Mouse (Mus musculus) bone marrow, adult 2 months (tissue): ENCODE results near the gene Lrrc29. TPM values are rescaled to one million over a fixed set of nuclear protein-coding genes. Genes with fewer than 3 reads are reported as not detected.

Experiments used
- H3K27ac ChIP-seq: fragments of 200-500 bp; 2 replicates; pipeline ENCODE4 v1.5.1; 2012; ENCODE audit warnings: low read depth, mild to moderate bottlenecking, control low read depth, inconsistent platforms, low read length; ENCODE audit not compliant: control insufficient read depth, poor library complexity, insufficient read depth
- H3K4me1 ChIP-seq: fragments of 200-500 bp; 2 replicates; pipeline ENCODE4 v1.6.1; 2011; ENCODE audit warnings: low read length; ENCODE audit not compliant: control insufficient read depth, insufficient read depth
- H3K4me3 ChIP-seq: fragments of 200-500 bp; replicated peaks from 2 replicates; pipeline ENCODE3; 2011; ENCODE audit warnings: mild to moderate bottlenecking, low read depth, low read length, control low read depth; ENCODE audit not compliant: control insufficient read depth
- CTCF ChIP-seq: fragments of 200-500 bp; IDR thresholded peaks from 2 replicates; pipeline ENCODE4 v1.5.1; 2011; ENCODE audit warnings: low read length, control low read depth; ENCODE audit not compliant: control insufficient read depth, insufficient read depth
- POLR2A ChIP-seq: fragments of 200-500 bp; IDR thresholded peaks from 2 replicates; pipeline ENCODE4 v1.6.1; 2011; ENCODE audit warnings: low read depth, mild to moderate bottlenecking, control low read depth, low read length, borderline replicate concordance; ENCODE audit not compliant: control insufficient read depth
- WGBS: fragments of 180-500 bp; shearing (Covaris S2); methylation state at CpG from one replicate; pipeline ENCODE4 v1.1.7; 2018; 5-methylcytosine and 5-hydroxymethylcytosine counted together
- polyA plus RNA-seq: library from polyadenylated mRNA; stranded (reverse); fragments of >200 nt; gene quantifications from 2 replicates; pipeline ENCODE4 v1.2.4, GENCODE M21; 2011; ENCODE audit warnings: low replicate concordance; ENCODE audit not compliant: missing spikeins, insufficient read depth, insufficient read length

The Lrrc29 gene
- polyA plus RNA-seq, 1 experiment, result 19.9 TPM

DNA sequence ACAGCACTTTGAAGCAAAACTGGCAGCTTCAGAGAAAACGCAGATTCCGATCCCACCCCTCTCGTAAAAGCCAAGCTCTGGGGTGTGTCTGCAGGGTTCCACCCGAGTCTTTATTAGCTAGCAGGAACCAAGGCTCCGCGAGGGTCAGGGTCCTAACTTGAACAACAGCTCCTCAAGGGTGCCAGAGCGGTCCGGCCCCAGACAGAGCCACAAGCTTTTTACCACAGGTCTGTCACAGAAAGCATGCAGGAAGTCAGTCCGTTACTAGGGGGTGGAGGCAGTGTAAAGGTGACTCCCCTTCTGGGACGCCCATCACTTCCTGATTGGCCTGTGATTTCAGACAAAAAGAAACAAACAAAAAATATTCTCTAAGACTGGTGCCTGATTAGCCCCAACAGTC lies 61.0 kb downstream of the Lrrc29 start:
- H3K27ac ChIP-seq, result 0 out of 2 replicates have a peak overlapping the region, but pooled peaks have one; percentile 2

DNA sequence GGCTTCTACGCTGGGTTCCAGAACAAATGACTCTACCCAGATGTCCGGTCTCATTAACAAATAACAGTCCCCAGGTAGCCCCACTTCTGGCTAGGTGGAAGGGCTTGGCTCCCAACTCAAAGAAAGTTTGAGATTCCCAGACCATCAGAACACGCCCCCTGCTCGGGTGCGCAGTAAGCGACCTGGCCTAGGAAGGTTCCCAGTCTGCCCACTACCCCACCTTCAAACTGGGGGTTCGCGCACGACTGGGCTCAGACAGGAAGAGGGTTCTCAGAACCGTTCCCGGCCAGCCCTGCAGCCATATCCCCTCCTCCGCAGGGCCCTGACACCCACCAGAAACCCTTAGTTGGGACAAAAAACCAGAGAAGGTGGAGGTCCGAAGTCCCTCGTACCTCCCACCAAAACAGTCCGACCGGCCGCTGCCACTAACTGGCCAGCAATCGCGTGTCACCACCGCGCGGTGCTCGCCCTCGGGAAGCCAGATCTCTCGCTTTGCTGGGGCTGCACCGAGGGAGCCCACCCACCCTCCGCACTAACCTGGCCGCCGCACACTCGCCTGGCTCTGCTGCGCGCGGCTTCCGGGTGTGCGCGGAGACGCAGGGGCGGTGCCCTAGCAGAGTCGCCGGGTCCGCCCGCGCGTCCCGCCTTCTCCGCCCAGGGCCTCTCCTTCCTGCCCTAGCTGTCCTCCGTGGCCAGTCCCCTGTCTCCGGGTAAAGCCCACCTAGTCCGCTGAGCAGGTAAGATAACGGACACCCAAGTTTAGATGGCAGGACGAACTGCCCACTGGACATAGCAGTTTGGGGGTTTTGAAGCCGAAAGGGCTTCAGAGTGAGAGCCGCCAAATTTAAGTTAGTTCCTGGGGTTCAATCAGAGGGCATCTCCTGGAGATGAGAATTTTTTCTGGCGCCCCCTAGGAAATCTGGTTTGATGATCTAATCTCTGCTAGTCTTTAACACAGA lies 61.8 kb downstream of the Lrrc29 start, which contains the start of the genes Tradd and Fbxl8:
Gene Tradd, minus strand, starts transcription at position 586 of the 959 bp plus-strand sequence.
Gene Fbxl8, plus strand, starts transcription at position 625 of the 959 bp plus-strand sequence.
- peaks cover 11% of the 10 kb centered on the region for H3K4me1 ChIP-seq

More for the DNA sequence above, 61.0 kb downstream of the Lrrc29 start:
- peak overlapping the region; percentile 43 for H3K4me3 ChIP-seq
- H3K4me1 ChIP-seq, result peaks cover 6% of the 10 kb centered on the region; the same call in 1 of the 2 replicates
- TF ChIP-seq POLR2A, result no peak
- no peak for TF ChIP-seq CTCF
- WGBS, result 1% methylated on average over 10 of the region's 10 CpGs

DNA sequence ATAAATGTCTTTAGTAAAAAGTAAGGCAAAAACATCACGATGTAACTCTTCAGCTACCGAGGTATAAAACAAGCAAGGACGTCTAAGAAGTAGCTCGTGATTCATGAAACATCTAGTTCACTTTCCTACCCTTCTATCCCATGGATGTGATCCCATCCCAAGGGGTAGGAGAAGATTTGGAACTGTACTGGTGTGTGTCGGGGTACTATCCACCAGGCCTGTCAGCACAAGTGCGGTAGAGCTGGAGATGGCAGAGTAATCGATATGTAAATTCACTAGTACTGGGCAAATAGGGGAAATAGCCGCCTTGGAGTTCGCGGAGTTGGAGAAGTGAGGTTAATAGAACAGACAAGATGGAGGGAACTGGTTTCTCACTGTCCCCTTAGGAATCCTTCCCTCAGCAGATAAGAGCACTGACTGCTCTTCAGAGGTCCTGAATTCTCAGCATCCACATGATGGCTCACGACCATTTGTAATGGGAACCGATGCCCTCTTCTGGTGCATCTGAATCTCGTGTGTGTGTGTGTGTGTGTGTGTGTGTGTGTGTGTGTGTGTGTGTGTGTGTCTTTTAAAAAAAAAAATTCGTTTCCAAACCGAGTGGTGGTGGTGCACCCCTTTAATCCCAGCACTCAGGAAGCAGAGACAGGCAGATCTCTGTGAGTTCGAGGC lies 62.7 kb downstream of the Lrrc29 start:
- no peak for TF ChIP-seq CTCF
- no peak for TF ChIP-seq POLR2A
- Histone ChIP-seq H3K27ac (no peak overlapping the region), H3K4me3 (peak overlapping the region; percentile 99), H3K4me1 (peaks cover 11% of the 10 kb centered on the region)
- 53% methylated on average over 16 of the region's 16 CpGs for WGBS

More for the DNA sequence above, 61.8 kb downstream of the Lrrc29 start, which contains the start of the genes Tradd and Fbxl8:
- 1% methylated on average over 54 of the region's 54 CpGs for WGBS
- peak; percentile 61; the same call in 1 of the 2 replicates for TF ChIP-seq POLR2A
- peak; percentile 6; the same call in 1 of the 2 replicates for TF ChIP-seq CTCF
- Histone ChIP-seq H3K4me3 (peak within 1 kb of the TSS; percentile 99), H3K27ac (peak within 1 kb of the TSS; percentile 73)

Other genes starting within 250 kb of the Lrrc29 start
- 0.95 and 1.3 TPM in 2 replicates for gene Ces3b, start 242.5 kb downstream of the Lrrc29 start, polyA plus RNA-seq
- gene Ces4a, start 194.5 kb downstream of the Lrrc29 start, polyA plus RNA-seq, result not detected in 2 replicates
- 9.7 and 36.4 TPM in 2 replicates for gene Cbfb, start 155.6 kb downstream of the Lrrc29 start, polyA plus RNA-seq
- 5.0 and 17.2 TPM in 2 replicates for gene D230025D16Rik, start 101.1 kb downstream of the Lrrc29 start, polyA plus RNA-seq
- 0.82 TPM in 1 of 2 replicates, not detected in the other for gene B3gnt9, start 71.1 kb downstream of the Lrrc29 start, polyA plus RNA-seq
- 11.3 and 12.0 TPM in 2 replicates for gene Tradd, start 61.7 kb downstream of the Lrrc29 start, polyA plus RNA-seq
- gene Fbxl8, start 61.6 kb downstream of the Lrrc29 start, polyA plus RNA-seq, result 0.50 and 3.7 TPM in 2 replicates
- 0.95 TPM in 1 of 2 replicates, not detected in the other for gene Hsf4, start 56.5 kb downstream of the Lrrc29 start, polyA plus RNA-seq
- gene Nol3, start 50.1 kb downstream of the Lrrc29 start, polyA plus RNA-seq, result 0.70 TPM in 1 of 2 replicates, not detected in the other
- gene 4931428F04Rik, start 36.4 kb downstream of the Lrrc29 start, polyA plus RNA-seq, result 1.5 and 2.2 TPM in 2 replicates
- gene Exoc3l, start 30.2 kb downstream of the Lrrc29 start, polyA plus RNA-seq, result 5.7 and 10.4 TPM in 2 replicates
- gene E2f4, start 28.6 kb downstream of the Lrrc29 start, polyA plus RNA-seq, result 108 and 115 TPM in 2 replicates
- 8.2 and 11.5 TPM in 2 replicates for gene Elmo3, start 20.7 kb downstream of the Lrrc29 start, polyA plus RNA-seq
- 81.6 and 140 TPM in 2 replicates for gene Tmem208, start 76 bp upstream of the Lrrc29 start, polyA plus RNA-seq
- 24.6 and 66.3 TPM in 2 replicates for gene Fhod1, start 21.7 kb upstream of the Lrrc29 start, polyA plus RNA-seq
- gene Slc9a5, start 22.6 kb upstream of the Lrrc29 start, polyA plus RNA-seq, result 3.7 and 7.8 TPM in 2 replicates
- gene Plekhg4, start 47.0 kb upstream of the Lrrc29 start, polyA plus RNA-seq, result not detected in 2 replicates
- not detected in 2 replicates for gene Kctd19, start 87.2 kb upstream of the Lrrc29 start, polyA plus RNA-seq
- 1.1 and 3.0 TPM in 2 replicates for gene Lrrc36, start 87.3 kb upstream of the Lrrc29 start, polyA plus RNA-seq
- gene Tppp3, start 145.2 kb upstream of the Lrrc29 start, polyA plus RNA-seq, result 3.3 and 3.5 TPM in 2 replicates
- gene Zdhhc1, start 170.6 kb upstream of the Lrrc29 start, polyA plus RNA-seq, result 7.3 and 10.1 TPM in 2 replicates
- gene Hsd11b2, start 192.5 kb upstream of the Lrrc29 start, polyA plus RNA-seq, result 0.82 TPM in 1 of 2 replicates, not detected in the other
- gene Atp6v0d1, start 239.8 kb upstream of the Lrrc29 start, polyA plus RNA-seq, result 37.5 and 58.3 TPM in 2 replicates